Mouse (Mus musculus) embryonic facial prominence, embryonic 11.5 days (tissue): ENCODE data around the gene Kalrn. TPM values are rescaled to one million over a fixed set of nuclear protein-coding genes. Genes with fewer than 3 reads are reported as not detected.

Experiments used
- ATAC-seq: fragments of 200-750 bp; cut with Nextera tagmentation; replicated peaks from 2 replicates; pipeline ENCODE4 v1.8.0; 2017; ENCODE audit warnings: low read depth; ENCODE audit not compliant: insufficient number of reproducible peaks, low FRiP score, low TSS enrichment
- DNase-seq: peaks from one replicate; pipeline ENCODE4 v3.0.0-alpha.2; 2015; ENCODE audit warnings: low spot score
- H3K27ac ChIP-seq: fragments of 300-500 bp; sonication (generic); replicated peaks from 2 replicates; pipeline ENCODE4 v1.5.1; 2014; ENCODE audit warnings: mild to moderate bottlenecking, low read depth, low read length, control low read depth
- H3K27me3 ChIP-seq: fragments of 300-500 bp; sonication (generic); 2 replicates; pipeline ENCODE4 v1.6.1; 2014; ENCODE audit warnings: mild to moderate bottlenecking, low read length, moderate library complexity, mixed read lengths; ENCODE audit not compliant: control insufficient read depth, insufficient read depth
- H3K36me3 ChIP-seq: fragments of 300-500 bp; sonication (generic); replicated peaks from 2 replicates; pipeline ENCODE4 v1.6.1; 2014; ENCODE audit warnings: low read depth, mild to moderate bottlenecking, low read length, moderate library complexity, mixed read lengths; ENCODE audit not compliant: control insufficient read depth, insufficient read depth
- H3K4me1 ChIP-seq: fragments of 300-500 bp; sonication (generic); 2 replicates; pipeline ENCODE4 v1.6.1; 2014; ENCODE audit warnings: low read length, mixed read lengths; ENCODE audit not compliant: control insufficient read depth, insufficient read depth
- H3K4me2 ChIP-seq: fragments of 300-500 bp; sonication (generic); 2 replicates; pipeline ENCODE4 v1.6.1; 2014; ENCODE audit warnings: low read depth, mild to moderate bottlenecking, control low read depth, low read length, moderate library complexity
- H3K4me3 ChIP-seq: fragments of 300-500 bp; sonication (generic); 2 replicates; pipeline ENCODE4 v1.5.1; 2014; ENCODE audit warnings: low read depth, low read length, control low read depth
- H3K9ac ChIP-seq: fragments of 300-500 bp; sonication (generic); replicated peaks from 2 replicates; pipeline ENCODE4 v1.6.1; 2014; ENCODE audit warnings: mild to moderate bottlenecking, control low read depth, low read length
- H3K9me3 ChIP-seq: fragments of 300-500 bp; sonication (generic); replicated peaks from 2 replicates; pipeline ENCODE4 v1.6.1; 2016; ENCODE audit warnings: mild to moderate bottlenecking, low read length, inconsistent platforms, mixed read lengths; ENCODE audit not compliant: control insufficient read depth
- WGBS: fragments of 180-500 bp; shearing (Covaris S2); extraction: QIAGEN DNeasy Blood & Tissue Kit; methylation state at CpG from one replicate; pipeline ENCODE4 v1.1.7; 2014; 5-methylcytosine and 5-hydroxymethylcytosine counted together
- polyA plus RNA-seq: library from polyadenylated mRNA; unstranded; fragments of >200 nt; fragmentation: Nextera tagmentation; extraction: Ambion mirVana; gene quantifications from 2 replicates; pipeline ENCODE4 v1.2.1, GENCODE M21; 2014

Kalrn gene
- polyA plus RNA-seq, 1 experiment from 2014 or later: 12.0 TPM

- no peak overlapping the region for H3K9ac ChIP-seq
- no peak overlapping the region for H3K4me2 ChIP-seq
- 63% methylated on average over 2 of the region's 2 CpGs for WGBS
- H3K27me3 ChIP-seq: no peaks in the 10 kb centered on the region
- H3K27ac ChIP-seq: no peak overlapping the region
- no peaks in the 10 kb centered on the region for H3K4me1 ChIP-seq
- no peak for ATAC-seq
- no peaks in the 10 kb centered on the region for H3K36me3 ChIP-seq
- DNase-seq: no peak
- no peaks in the 10 kb centered on the region for H3K9me3 ChIP-seq
- H3K4me3 ChIP-seq: no peak overlapping the region
Measured at GRCm38 (mm10) chr16:34254646-34255022, 318.7 kb downstream of the Kalrn start.

DNA sequence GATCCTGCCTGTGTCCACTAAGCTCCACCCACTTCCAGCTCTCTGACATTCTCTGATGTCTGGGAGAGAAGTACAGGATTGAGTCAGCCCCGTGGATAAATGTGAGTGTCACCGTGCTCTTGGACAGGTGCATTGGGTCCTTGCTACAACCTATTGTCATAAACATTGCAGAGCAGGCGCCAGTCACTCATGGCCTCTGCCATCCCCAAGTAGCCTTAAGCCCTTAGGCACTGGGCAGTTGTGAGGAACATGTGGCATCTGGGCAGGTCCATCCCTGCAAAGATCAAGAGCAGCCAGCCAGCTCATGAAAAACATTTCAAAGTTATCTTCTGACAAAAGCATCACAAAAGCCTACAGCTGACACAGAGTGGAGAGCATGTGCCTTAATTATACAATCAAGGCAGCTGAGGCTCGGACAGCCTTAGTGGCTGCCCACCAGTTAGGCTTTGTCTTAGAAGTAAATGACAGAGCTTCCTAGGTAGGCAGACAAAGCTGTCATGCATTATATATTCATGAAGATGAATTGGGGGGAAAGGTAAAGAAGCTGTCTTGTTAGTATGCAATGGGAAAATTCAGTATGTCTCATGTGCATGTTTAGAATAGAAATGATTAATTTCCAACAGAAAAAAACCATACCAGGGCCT lies 319.2 kb downstream of the Kalrn start:
- H3K9ac ChIP-seq: no peak overlapping the region
- no peaks in the 10 kb centered on the region for H3K4me1 ChIP-seq
- 69% methylated on average over 4 of the region's 4 CpGs for WGBS
- no peak overlapping the region for H3K4me2 ChIP-seq
- no peaks in the 10 kb centered on the region for H3K9me3 ChIP-seq
- no peak overlapping the region for H3K4me3 ChIP-seq
- ATAC-seq (no peak), DNase-seq (no peak)
- no peak overlapping the region for H3K27ac ChIP-seq
- no peaks in the 10 kb centered on the region for H3K36me3 ChIP-seq
- H3K27me3 ChIP-seq: no peaks in the 10 kb centered on the region

DNA sequence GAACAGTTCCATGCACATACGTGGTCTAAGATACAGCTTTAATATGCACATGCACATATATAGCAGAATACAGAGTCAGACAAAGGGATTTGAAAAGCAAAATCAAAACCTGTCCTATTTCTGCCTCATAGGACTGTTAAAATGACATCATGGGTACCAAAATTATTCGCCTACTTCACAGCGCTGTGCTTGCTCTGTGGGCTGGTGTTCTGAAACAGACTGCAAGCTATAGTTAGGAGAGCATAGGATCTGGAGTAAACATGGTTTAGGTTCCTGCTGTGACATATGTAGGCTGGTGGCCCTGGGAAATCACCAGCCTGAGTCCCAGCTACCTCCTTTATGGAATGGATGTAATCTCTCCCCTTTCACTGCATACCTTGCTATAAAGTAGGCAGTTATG lies 320.7 kb downstream of the Kalrn start:
- no peak for ATAC-seq
- WGBS: 92% methylated on average over 3 of the region's 3 CpGs
- Histone ChIP-seq H3K4me1 (no peaks in the 10 kb centered on the region), H3K27ac (no peak overlapping the region), H3K9me3 (no peaks in the 10 kb centered on the region), H3K27me3 (no peaks in the 10 kb centered on the region), H3K4me2 (no peak overlapping the region), H3K9ac (no peak overlapping the region), H3K4me3 (no peak overlapping the region), H3K36me3 (no peaks in the 10 kb centered on the region)
- no peak for DNase-seq

- H3K27ac ChIP-seq: no peak overlapping the region
- no peaks in the 10 kb centered on the region for H3K4me1 ChIP-seq
- ATAC-seq: no peak
- no peaks in the 10 kb centered on the region for H3K27me3 ChIP-seq
- WGBS: 38% methylated on average over 4 of the region's 4 CpGs
- no peak overlapping the region for H3K4me2 ChIP-seq
- H3K4me3 ChIP-seq: no peak overlapping the region
- no peak overlapping the region for H3K9ac ChIP-seq
- DNase-seq: no peak
- H3K9me3 ChIP-seq: no peaks in the 10 kb centered on the region
- no peaks in the 10 kb centered on the region for H3K36me3 ChIP-seq
Measured at GRCm38 (mm10) chr16:34248256-34248655, 325.1 kb downstream of the Kalrn start.

DNA sequence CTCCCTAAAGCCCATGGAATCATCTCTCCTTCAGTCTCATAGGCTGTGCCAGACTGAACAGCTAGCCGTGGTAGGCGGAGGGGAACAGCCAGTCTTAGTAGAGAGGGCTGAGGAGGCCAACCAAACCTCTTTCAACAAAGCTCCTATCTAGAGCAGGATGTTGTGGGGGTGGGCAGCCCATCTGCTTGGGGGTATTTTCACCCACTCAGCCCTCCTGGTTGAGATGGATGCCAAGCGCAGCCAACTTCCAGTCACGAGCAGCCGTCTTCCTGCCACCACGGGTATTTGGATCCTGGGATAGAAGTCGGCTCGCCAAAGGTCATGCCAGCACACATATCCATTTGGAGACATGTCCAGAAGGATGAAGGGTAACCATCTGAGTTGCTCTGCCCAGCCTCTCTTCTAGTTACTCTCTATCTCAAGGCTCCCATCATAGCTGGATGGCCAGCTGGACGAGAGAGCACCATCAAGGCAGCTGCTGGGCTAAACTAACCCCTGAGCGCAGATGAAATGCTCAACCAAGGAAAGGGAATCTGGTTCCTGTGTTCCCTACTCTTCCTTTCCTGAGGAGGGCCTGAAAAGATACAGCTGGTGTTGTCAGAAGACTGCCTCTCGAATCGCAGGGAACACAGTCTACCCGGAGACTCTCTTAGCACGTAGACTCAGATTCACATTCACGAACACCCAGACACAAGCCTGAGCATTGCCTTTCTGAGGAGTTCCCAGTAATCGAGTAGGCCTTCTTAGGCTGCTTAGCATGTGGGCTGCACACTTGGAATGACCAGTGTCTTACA lies 331.2 kb downstream of the Kalrn start:
- no peak overlapping the region for H3K27ac ChIP-seq
- H3K4me3 ChIP-seq: no peak overlapping the region
- no peak overlapping the region for H3K9ac ChIP-seq
- no peaks in the 10 kb centered on the region for H3K9me3 ChIP-seq
- 93% methylated on average over 16 of the region's 16 CpGs for WGBS
- ATAC-seq (no peak), DNase-seq (no peak)
- no peaks in the 10 kb centered on the region for H3K4me1 ChIP-seq
- no peak overlapping the region for H3K4me2 ChIP-seq
- H3K36me3 ChIP-seq: no peaks in the 10 kb centered on the region
- H3K27me3 ChIP-seq: no peaks in the 10 kb centered on the region

- Histone ChIP-seq H3K27ac (no peak overlapping the region), H3K4me1 (no peaks in the 10 kb centered on the region), H3K36me3 (no peaks in the 10 kb centered on the region), H3K9ac (no peak overlapping the region), H3K4me3 (no peak overlapping the region), H3K9me3 (no peaks in the 10 kb centered on the region), H3K27me3 (no peaks in the 10 kb centered on the region), H3K4me2 (no peak overlapping the region)
- DNase-seq: no peak
- no peak for ATAC-seq
- 76% methylated on average over 4 of the region's 4 CpGs for WGBS
Measured at GRCm38 (mm10) chr16:34239618-34240017, 333.7 kb downstream of the Kalrn start.

DNA sequence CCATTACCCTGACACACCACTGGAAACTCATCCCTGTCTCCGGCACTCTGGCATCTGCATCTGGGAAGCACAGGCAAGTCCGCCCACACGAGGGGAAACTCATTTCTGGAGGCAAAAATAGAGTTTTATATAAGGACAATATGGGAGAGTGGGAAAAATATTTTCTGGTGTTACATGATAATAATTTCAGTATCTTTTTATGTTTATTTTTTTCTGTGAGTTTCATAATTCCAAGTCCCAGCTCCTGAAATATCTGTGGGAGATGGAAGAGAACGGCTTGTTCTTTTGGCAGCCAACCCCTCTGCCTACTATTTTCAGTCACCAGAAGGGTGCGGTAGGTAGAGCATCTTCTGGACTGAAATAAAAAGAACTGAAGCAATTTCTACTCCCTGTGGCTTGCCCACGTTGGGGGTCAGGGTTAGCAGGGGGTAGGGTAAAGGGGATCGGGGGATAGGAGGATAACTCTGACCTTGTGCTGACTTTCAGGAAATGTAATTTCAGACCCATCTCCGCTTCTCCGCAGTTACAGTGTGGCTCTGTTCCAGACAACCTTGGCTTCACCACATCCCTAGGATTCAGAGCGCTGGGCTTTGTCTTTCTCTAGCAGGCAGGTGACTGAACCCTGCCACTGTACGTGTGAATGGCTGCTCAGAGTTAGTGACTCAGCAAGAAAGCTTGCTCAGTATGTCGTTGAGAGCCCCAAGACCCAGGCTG lies 336.3 kb downstream of the Kalrn start:
- WGBS: 80% methylated on average over 12 of the region's 12 CpGs
- no peaks in the 10 kb centered on the region for H3K27me3 ChIP-seq
- H3K9ac ChIP-seq: no peak overlapping the region
- no peak overlapping the region for H3K27ac ChIP-seq
- no peak overlapping the region for H3K4me2 ChIP-seq
- no peaks in the 10 kb centered on the region for H3K9me3 ChIP-seq
- no peak for ATAC-seq
- no peak for DNase-seq
- no peak overlapping the region for H3K4me3 ChIP-seq
- no peaks in the 10 kb centered on the region for H3K4me1 ChIP-seq
- H3K36me3 ChIP-seq: peaks cover 3% of the 10 kb centered on the region; the same call in 1 of the 2 replicates

DNA sequence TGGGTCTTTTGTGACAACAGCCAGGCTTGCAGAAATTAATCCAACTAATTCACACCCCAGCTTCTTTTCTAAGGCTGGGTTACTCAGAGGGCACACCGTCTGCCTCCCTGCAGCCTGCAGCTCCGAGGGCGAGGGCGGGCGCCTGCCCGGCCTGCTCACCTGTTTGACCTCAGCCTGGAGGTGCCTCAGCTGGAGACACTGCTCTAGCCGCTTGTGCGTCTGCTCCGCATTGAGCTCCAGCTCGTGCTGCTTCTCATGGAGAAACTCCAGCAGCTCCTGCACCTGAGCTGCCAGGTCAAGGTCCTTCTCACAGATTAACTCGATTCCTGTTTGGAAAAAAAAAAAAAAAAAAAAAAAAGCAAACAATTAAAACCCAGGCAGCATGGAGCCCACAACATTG lies 338.2 kb downstream of the Kalrn start:
- Histone ChIP-seq H3K4me3 (no peak overlapping the region), H3K36me3 (peaks cover 3% of the 10 kb centered on the region; the same call in 1 of the 2 replicates), H3K9me3 (no peaks in the 10 kb centered on the region), H3K27me3 (no peaks in the 10 kb centered on the region), H3K4me2 (no peak overlapping the region), H3K27ac (no peak overlapping the region), H3K9ac (no peak overlapping the region), H3K4me1 (no peaks in the 10 kb centered on the region)
- no peak for DNase-seq
- no peak for ATAC-seq
- WGBS: 70% methylated on average over 11 of the region's 11 CpGs
